Mouse (Mus musculus) testis, adult 2 months (tissue): ENCODE measurements around the gene Adora2b. TPM values are rescaled to one million over a fixed set of nuclear protein-coding genes. Genes with fewer than 3 reads are reported as not detected.

Experiments used
- H3K27ac ChIP-seq: fragments of 200-500 bp; 2 replicates; pipeline ENCODE4 v1.5.1; 2012; ENCODE audit warnings: low read depth, low read length; ENCODE audit not compliant: control insufficient read depth, insufficient read depth
- H3K27me3 ChIP-seq: fragments of 200-500 bp; 2 replicates; pipeline ENCODE4 v1.6.1; 2012; ENCODE audit warnings: mild to moderate bottlenecking, low read length, moderate library complexity; ENCODE audit not compliant: control insufficient read depth, insufficient read depth
- H3K36me3 ChIP-seq: fragments of 200-500 bp; 2 replicates; pipeline ENCODE4 v1.6.1; 2012; ENCODE audit warnings: mild to moderate bottlenecking, low read length; ENCODE audit not compliant: control insufficient read depth, insufficient read depth
- H3K4me1 ChIP-seq: fragments of 200-500 bp; 2 replicates; pipeline ENCODE4 v1.6.1; 2012; ENCODE audit warnings: low read length; ENCODE audit not compliant: control insufficient read depth, insufficient read depth
- H3K4me3 ChIP-seq: fragments of 200-500 bp; 2 replicates; pipeline ENCODE4 v1.5.1; 2012; ENCODE audit warnings: low read depth, mild to moderate bottlenecking, low read length, moderate library complexity, mixed read lengths; ENCODE audit not compliant: control insufficient read depth
- CTCF ChIP-seq: fragments of 200-500 bp; IDR thresholded peaks from 2 replicates; pipeline ENCODE4 v1.5.1; 2012; ENCODE audit warnings: low read depth, mild to moderate bottlenecking, inconsistent platforms, low read length, moderate library complexity; ENCODE audit not compliant: control insufficient read depth, insufficient read depth, insufficient replicate concordance
- POLR2A ChIP-seq: fragments of 200-500 bp; IDR thresholded peaks from 2 replicates; pipeline ENCODE4 v1.6.1; 2012; ENCODE audit warnings: low read depth, mild to moderate bottlenecking, inconsistent platforms, low read length, moderate library complexity; ENCODE audit not compliant: control insufficient read depth
- polyA plus RNA-seq: library from polyadenylated mRNA; depleted of rRNA; stranded (reverse); fragments of >200 nt; gene quantifications from 2 replicates; pipeline ENCODE4 v1.2.3, GENCODE M21; 2012; rRNA removed

Gene Adora2b
- polyA plus RNA-seq, 1 experiment: 2.9 TPM

DNA sequence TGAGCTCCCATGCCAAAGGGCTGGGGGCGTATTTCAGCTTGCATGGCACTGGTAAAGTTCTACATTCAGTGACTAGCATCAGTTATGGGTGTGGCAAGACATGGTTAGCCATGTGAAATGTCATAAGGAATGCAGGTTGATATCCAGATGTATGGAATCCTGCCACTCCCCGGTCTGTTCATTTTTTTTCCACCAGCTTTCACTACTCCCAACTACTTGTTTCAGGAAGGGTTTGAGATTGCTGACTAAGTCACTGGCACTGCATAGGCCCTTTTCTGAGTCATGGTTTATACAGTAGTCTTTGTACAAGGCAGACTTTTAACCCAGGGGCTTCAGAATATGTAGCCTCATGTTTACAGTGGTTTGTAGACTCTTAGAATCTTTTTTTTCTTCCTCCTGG is 60.5 kb downstream of the Adora2b start:
- Histone ChIP-seq H3K27me3 (no peaks in the 10 kb centered on the region), H3K4me3 (no peak overlapping the region), H3K4me1 (no peaks in the 10 kb centered on the region), H3K27ac (no peak overlapping the region), H3K36me3 (no peaks in the 10 kb centered on the region; the same call in none of the 2 replicates)
- TF ChIP-seq CTCF (no peak), POLR2A (no peak)

DNA sequence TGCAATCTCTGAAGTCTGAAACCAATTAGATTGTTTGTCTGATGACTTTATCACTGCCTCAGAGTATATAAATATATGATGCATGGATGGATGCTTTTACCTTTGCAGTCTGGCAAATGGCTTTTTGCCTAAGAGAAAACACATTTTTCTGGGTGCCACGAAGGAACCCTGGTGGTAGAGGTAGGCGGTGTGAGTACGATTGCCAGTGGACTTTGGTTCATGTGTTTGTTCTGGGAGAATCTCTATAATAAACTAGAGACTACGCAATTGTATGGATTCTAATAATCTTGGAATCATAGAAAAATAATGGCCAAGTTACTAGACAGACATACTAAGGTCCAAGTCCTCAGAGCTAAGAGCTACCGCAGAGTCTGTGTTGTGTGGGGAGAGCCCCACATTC is 66.2 kb downstream of the Adora2b start:
- TF ChIP-seq POLR2A (no peak), CTCF (no peak)
- Histone ChIP-seq H3K4me1 (no peaks in the 10 kb centered on the region), H3K27ac (no peak overlapping the region), H3K36me3 (no peaks in the 10 kb centered on the region), H3K27me3 (no peaks in the 10 kb centered on the region), H3K4me3 (no peak overlapping the region)

Other genes starting within 250 kb of the Adora2b start
- 87.2 and 93.8 TPM in 2 replicates for gene Zswim7, start 32.4 kb downstream of the Adora2b start, polyA plus RNA-seq
- 3.7 and 4.2 TPM in 2 replicates for gene Ttc19, start 32.5 kb downstream of the Adora2b start, polyA plus RNA-seq
- gene Pigl, start 209.5 kb downstream of the Adora2b start, polyA plus RNA-seq: 5.7 and 5.8 TPM in 2 replicates
- gene Ncor1, start 209.6 kb downstream of the Adora2b start, polyA plus RNA-seq: 73.7 and 76.2 TPM in 2 replicates